Mouse (Mus musculus) thymus, postnatal 25 days (tissue): Measurements from ENCODE around the gene Ccdc71.

ENCODE experiments used
- DNase-seq: peaks from one replicate; pipeline ENCODE4 v3.0.0; 2022

Ccdc71 gene

GRCm38 (mm10) chr9:108459939-108460318 is 398 bp upstream of the Ccdc71 start:
- DNase-seq = no peak

- no peak for DNase-seq
Observed at GRCm38 (mm10) chr9:108461181-108461631, 879 bp downstream of the Ccdc71 start, which contains the start of gene Klhdc8b. TSS of gene Klhdc8b (minus strand) at chr9:108461581.

- DNase-seq = no peak
Observed at GRCm38 (mm10) chr9:108461675-108462074, 1.3 kb downstream of the Ccdc71 start.

- DNase-seq = no peak
Observed at GRCm38 (mm10) chr9:108462192-108462591, 1.9 kb downstream of the Ccdc71 start.

- DNase-seq = no peak
Observed at GRCm38 (mm10) chr9:108463713-108464112, 3.4 kb downstream of the Ccdc71 start.

GRCm38 (mm10) chr9:108466219-108466618 is 5.9 kb downstream of the Ccdc71 start:
- no peak for DNase-seq

GRCm38 (mm10) chr9:108469430-108469829 is 9.1 kb downstream of the Ccdc71 start:
- no peak for DNase-seq

GRCm38 (mm10) chr9:108469845-108470244 is 9.5 kb downstream of the Ccdc71 start:
- no peak for DNase-seq

- DNase-seq = no peak
Observed at GRCm38 (mm10) chr9:108474528-108474927, 14.2 kb downstream of the Ccdc71 start.

GRCm38 (mm10) chr9:108478638-108479156 is 18.4 kb downstream of the Ccdc71 start:
- peak; percentile 35 for DNase-seq

GRCm38 (mm10) chr9:108479241-108479640 is 18.9 kb downstream of the Ccdc71 start:
- no peak for DNase-seq

- no peak for DNase-seq
Observed at GRCm38 (mm10) chr9:108479721-108480351, 19.5 kb downstream of the Ccdc71 start, which contains the start of gene Lamb2. TSS of gene Lamb2 (plus strand) at chr9:108479736.

- no peak for DNase-seq
Observed at GRCm38 (mm10) chr9:108480813-108481519, 20.6 kb downstream of the Ccdc71 start.

- DNase-seq = no peak
Observed at GRCm38 (mm10) chr9:108481520-108482210, 21.3 kb downstream of the Ccdc71 start.

- DNase-seq = no peak
Observed at GRCm38 (mm10) chr9:108483051-108483790, 22.9 kb downstream of the Ccdc71 start.

- no peak for DNase-seq
Observed at GRCm38 (mm10) chr9:108484021-108484420, 23.7 kb downstream of the Ccdc71 start.

GRCm38 (mm10) chr9:108485301-108485875 is 25.1 kb downstream of the Ccdc71 start:
- no peak for DNase-seq

- DNase-seq = no peak
Observed at GRCm38 (mm10) chr9:108486973-108487530, 26.7 kb downstream of the Ccdc71 start.

- no peak for DNase-seq
Observed at GRCm38 (mm10) chr9:108488403-108488802, 28.1 kb downstream of the Ccdc71 start.

- no peak for DNase-seq
Observed at GRCm38 (mm10) chr9:108489215-108489614, 28.9 kb downstream of the Ccdc71 start.

- DNase-seq = peak; percentile 48
Observed at GRCm38 (mm10) chr9:108489702-108490558, 29.6 kb downstream of the Ccdc71 start.
